Mouse (Mus musculus) large intestine, adult 2 months (tissue): ENCODE measurements around the gene Rps17. TPM values are rescaled to one million over a fixed set of nuclear protein-coding genes. Genes with fewer than 3 reads are reported as not detected.
A peak's percentile ranks its signal among the peaks of the same experiment; 100 is the strongest.

Experiments
- DNase-seq: peaks from one replicate; pipeline ENCODE4 v3.0.0-alpha.2; 2012; ENCODE audit warnings: low read depth, low spot score
- WGBS: fragments of 180-500 bp; shearing (Covaris S2); methylation state at CpG from one replicate; pipeline ENCODE4 v1.1.7; 2018; 5-methylcytosine and 5-hydroxymethylcytosine counted together
- polyA plus RNA-seq: library from polyadenylated mRNA; depleted of rRNA; stranded (reverse); fragments of >200 nt; gene quantifications from 2 replicates; pipeline ENCODE4 v1.2.3, GENCODE M21; 2012; rRNA removed

The Rps17 gene
- 1,160 and 1,440 TPM in 2 replicates for polyA plus RNA-seq

DNA sequence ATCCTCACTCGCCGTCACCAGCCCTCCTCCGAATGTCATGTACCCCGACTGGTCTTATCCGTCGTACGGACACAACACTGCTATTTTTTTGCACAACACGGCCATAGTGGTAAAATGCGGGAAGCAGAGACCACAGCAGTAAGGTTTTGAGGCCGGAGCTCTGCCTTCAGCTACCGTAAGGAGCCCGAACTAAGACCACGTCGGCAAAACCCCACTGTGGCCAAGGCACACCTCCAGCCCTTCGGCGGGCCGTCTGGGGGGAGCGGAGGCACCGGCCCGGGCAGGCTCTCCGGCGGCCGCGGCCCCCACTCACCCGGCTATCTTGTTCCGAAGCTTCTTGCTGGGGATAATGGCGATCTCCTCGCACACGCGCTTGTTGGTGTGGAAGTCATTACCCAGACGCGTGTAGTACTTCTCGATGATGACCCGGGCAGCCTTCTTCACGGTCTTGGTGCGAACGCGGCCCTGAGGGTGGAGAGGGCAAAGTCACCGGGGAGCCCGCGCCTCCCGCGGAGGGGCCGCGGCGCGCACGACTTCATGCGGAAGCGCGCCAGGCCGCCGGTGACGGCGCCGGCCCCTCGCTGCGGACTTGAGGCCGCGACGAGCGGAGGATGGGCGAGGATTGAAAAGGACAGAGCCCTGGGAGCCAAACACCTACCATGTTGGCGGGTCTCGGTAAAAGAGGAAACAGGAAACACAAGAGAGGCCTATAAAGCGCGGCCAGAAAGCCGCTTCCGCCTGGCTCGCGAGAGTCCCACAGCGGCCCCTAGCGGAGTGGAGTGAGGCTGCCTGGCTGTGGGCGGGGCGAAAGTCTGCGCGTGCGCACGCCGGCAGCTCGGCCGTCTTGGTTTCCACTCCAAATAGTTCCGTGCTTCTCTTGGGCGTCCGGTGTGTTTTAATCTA, at the start of gene Rps17:
Gene Rps17, minus strand, starts transcription at position 711 of the 903 bp plus-strand sequence.
- under 1% methylated on average over 85 of the region's 85 CpGs for WGBS
- peak; percentile 68 for DNase-seq

- whole genome bisulfite sequencing: 70% methylated on average over 1 of the region's 1 CpGs
- no peak for DNase-seq
Observed at GRCm38 (mm10) chr7:81379363-81379762, 34.3 kb upstream of the Rps17 start.

DNA sequence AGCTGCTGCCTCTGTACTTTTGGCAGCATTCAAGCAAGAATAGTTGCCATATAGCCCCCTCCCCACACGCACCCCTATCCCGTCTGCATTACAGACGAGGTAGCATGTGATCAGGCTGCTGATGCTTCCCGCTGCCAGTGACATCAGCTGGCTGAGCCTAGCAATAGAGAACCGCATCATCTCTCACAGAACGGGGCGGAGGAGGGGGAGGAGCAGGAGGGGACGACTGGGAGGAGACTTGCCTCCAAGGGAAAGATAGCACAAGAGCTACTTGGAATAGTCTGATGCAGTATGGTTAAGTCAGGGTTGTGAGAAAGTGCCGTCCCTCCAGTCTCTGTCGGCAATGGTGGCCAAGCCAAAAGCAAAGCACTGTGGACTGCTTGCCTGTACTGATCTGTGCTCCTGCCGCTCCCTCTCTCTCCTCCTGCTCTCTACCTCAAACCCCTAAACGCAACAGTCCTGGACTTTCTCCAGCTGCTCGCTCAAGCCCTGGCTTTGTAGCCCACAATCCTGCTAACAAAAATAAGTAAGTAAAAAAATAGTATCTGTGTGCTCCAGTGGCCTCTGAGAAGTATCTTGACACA, 27.4 kb upstream of the Rps17 start:
- 9% methylated on average over 13 of the region's 13 CpGs for WGBS
- DNase-seq: no peak

GRCm38 (mm10) chr7:81371811-81372210, 26.8 kb upstream of the Rps17 start:
- 30% methylated on average over 5 of the region's 5 CpGs for WGBS
- no peak for DNase-seq

GRCm38 (mm10) chr7:81369724-81370123, 24.7 kb upstream of the Rps17 start:
- no peak for DNase-seq
- WGBS: 50% methylated on average over 3 of the region's 3 CpGs

GRCm38 (mm10) chr7:81367946-81368345, 22.9 kb upstream of the Rps17 start:
- no peak for DNase-seq
- WGBS: 57% methylated on average over 3 of the region's 3 CpGs

GRCm38 (mm10) chr7:81356975-81357374, 11.9 kb upstream of the Rps17 start:
- no peak for DNase-seq
- WGBS: 50% methylated on average over 7 of the region's 7 CpGs

DNA sequence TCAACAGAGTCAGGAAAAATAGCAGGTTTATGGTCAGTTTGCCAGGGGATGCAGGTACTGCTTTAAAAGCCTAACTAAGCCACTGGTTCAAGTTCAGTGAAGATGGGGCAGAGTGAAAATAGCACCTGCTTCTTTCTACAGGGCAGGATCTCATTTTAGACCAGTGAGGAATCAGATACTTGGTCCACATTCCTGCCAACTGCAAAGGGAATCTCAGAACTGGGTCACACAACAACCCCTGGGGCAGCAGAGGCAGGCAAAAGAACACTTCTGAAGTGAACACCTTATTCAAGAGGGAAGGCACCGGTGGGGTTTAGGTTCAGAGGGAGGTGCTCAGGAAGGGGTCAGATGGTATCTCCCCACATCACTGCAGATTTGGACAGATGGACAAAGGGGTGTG, 11.3 kb upstream of the Rps17 start:
- no peak for DNase-seq
- WGBS: 86% methylated on average over 1 of the region's 1 CpGs

DNA sequence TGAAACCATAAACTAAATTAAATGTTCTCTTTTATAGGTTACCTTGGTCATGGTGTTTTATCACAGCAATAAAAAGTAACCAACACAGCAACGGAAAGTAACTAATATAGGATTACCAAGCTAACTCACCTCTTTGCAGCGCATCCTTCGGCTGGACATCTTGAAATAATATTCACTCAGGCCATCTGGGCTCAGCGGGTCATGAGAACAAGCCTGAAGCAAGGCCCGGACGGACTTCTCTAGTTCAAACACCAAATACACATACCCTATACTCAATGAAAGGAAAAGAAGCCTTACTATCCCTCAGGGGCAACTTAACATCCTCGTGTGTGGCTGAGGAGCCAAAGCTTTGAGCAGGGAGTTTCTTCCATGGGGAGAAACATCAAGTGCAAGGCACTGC, 10.7 kb upstream of the Rps17 start:
- WGBS: 64% methylated on average over 7 of the region's 7 CpGs
- DNase-seq: no peak

DNA sequence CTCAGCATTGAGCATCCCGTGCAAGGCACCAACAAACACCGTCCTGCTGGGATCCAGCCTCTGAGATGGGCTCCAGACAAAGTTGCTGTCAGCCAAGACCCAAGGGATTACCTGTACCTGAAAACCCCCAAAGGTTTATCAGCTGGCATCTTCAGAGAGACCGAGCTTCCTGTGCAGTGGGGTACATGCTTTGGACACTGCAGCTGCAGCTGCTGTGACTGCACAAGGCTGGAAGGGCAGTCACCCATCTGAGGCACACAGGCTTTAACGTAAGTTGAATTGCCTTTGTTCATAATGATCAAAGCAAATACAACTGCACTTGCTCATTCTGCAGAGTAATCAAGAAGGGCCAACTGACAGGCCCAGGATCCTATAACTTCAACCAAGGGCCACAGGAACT, 6.8 kb upstream of the Rps17 start:
- no peak for DNase-seq
- WGBS: 68% methylated on average over 4 of the region's 4 CpGs

DNA sequence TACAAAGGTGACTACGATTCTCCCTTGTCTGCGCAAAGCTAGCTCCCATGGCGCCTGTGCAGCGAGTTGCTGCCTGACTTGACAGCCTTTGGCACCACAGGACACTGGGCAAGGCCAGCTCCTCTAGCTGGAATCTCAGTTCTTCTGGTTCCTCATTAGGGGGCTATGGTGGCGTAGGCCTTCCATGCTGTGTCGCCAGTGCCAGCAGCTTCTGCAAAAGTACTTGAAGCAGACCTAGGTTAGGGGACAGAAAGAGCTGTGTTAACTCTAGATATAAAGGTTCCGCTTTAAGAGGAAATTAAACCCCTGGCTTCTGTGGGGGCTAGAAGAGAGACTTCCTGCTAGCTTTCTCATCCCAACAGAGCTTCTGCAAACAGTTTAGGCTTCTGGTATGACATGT, 3.2 kb upstream of the Rps17 start:
- no peak for DNase-seq
- 78% methylated on average over 7 of the region's 7 CpGs for WGBS

- DNase-seq: no peak
- WGBS: 62% methylated on average over 15 of the region's 15 CpGs
Observed at GRCm38 (mm10) chr7:81345447-81346170, 555 bp upstream of the Rps17 start.

GRCm38 (mm10) chr7:81343831-81344230, 1.2 kb downstream of the Rps17 start:
- 2% methylated on average over 10 of the region's 10 CpGs for WGBS

DNA sequence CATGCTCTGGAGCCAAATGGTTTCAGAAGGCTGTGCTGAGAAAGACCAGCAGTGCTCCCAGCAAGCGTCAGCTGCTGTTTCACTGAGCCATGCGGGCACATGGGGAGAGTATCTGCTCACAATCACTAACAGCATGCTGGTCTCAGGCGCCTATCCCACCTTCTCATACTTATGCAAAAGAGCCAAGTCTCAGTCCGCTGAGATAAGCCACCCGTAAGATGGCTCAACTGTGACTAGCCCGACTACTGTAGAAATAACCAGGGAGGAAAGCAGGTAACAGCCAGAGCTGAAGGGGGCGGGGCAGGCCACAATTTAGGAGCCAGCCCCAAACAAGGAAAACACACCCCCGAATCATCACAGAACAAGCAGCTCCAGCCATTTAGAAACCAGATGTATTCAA, 1.7 kb downstream of the Rps17 start:
- WGBS: 16% methylated on average over 8 of the region's 8 CpGs
- DNase-seq: no peak

More at GRCm38 (mm10) chr7:81343831-81344230, 1.2 kb downstream of the Rps17 start:
- no peak for DNase-seq

DNA sequence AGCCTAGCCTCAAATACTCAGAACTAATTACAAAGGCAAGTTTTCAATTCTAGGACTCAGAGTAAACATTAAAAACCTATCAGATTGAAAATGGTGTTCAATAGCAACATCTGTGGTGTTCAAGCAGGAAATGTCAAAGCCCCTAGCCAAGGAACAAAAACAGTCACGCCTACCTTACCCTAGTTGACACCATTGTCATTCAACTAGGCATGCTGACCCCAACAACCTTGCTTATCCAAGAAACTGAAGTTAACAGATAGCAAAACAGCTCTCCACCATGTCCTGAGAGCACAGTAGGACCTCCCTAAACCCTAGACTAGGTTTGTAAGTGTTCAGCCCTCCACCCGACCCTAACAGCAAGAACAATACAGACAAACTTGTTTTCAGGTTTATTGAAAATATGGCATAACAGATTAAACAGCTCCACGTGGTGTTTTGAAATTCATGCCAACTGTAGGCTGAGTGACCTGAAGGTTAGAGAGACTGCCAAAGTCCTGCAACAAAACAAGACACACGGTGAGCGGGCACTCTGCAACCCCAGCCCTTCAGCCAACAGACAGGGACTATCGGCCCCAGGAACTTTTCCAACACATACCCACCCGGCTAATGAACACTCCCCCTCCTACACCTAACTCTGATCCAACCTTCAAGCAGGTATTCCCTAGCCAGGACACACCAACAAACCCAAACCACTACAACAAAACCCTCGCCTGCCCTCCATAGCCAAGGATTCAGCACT, 2.5 kb downstream of the Rps17 start:
- WGBS: 41% methylated on average over 8 of the region's 8 CpGs
- no peak for DNase-seq

DNA sequence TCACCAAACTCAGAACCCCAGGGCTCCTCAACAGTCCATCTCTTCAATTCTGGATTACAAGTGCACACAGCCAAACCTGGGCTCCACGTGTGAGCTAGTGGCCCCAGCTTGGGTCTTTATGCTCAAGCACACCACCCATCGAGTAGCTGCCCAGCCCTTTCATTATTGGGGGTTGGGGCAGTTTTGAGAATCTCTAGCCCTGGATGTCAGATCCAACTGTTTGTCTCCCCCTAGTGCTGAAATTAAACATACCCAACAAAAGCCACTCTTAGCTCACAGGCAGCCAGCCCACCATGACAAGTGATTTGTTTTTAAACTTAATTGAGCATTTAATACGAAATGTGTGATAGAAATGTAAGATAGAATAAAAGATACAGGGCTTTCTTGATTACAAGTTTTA, 3.5 kb downstream of the Rps17 start:
- WGBS: 40% methylated on average over 3 of the region's 3 CpGs

DNA sequence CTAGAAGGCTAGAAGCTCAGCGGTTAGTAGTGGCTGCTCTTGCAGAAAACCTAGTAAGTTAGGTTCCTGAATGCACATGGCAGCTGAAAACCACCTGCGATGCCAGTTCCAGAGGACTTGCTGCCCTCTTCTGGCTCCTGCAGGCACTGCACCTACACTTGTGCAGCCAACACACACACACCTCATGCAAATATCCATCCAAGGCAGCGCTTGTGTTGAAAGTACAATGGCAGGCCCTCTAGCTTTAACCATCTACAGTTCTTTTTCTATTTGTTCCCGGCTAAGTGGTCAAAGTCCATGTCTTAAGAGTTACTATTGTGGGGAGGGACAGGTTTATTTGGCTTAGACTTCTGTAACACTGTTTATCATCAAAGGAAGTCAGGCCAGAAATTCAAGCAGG, 5.3 kb downstream of the Rps17 start:
- peak; percentile 50 for DNase-seq
- 44% methylated on average over 4 of the region's 4 CpGs for WGBS

More for the DNA sequence above, 3.5 kb downstream of the Rps17 start:
- DNase-seq: no peak

DNA sequence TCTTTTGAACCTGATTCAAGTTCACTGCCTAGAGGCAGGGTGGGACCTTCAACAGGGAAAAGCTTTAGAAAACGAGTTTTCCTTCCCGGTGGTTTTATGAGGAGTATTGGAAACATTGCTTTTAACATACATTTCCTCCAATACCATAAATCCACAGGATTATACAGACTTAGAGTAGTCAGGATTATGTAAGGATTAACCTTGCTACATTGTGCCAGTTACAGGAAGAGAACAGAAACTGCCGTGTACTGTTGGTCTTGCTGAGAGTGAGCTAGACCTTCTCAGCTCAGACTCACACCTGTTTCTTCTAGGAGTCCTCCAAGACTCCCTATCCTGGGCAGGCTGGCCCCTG, 6.6 kb downstream of the Rps17 start:
- WGBS: 49% methylated on average over 3 of the region's 3 CpGs
- DNase-seq: no peak

DNA sequence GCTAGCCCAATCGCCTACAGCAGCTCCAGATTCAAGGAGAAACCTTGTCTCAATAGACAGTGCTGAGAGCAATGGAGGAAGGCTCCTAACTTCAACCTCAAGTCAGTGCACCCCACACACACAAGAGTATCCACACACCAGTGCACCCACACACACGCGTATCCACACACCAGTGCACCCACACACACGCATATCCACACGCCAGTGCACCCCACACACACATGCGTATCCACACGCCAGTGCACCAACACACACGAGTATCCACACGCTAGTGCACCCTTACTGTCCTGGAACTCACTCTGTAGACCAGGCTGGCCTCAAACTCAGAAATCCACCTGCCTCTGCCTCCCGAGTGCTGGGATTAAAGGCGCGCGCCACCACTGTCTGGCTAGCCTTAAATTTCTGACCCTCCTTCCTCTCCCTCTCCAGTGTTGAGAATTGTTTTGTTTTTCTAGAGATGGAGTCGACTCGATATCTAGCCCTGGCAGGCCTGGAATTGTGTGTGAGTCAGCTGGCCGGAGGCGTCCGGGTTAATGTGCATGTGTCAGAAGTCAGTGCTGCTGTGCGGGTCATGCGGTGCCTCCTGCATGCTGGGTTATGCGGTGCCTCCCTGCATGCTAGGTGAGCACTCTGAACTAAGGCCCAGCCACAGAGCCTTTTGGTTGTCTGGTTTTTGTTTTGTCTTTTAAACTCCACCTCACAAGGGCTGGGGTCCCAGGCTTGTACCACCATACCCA, 7.1 kb downstream of the Rps17 start:
- 91% methylated on average over 21 of the region's 21 CpGs for WGBS
- DNase-seq: no peak
